Mouse (Mus musculus): ENCODE measurements around the gene Enah. TPM values are rescaled to one million over a fixed set of nuclear protein-coding genes. Genes with fewer than 3 reads are reported as not detected.

The Enah gene
- total RNA-seq, 2 experiments from 2014 or later, result 45.0 to 176 TPM

DNA sequence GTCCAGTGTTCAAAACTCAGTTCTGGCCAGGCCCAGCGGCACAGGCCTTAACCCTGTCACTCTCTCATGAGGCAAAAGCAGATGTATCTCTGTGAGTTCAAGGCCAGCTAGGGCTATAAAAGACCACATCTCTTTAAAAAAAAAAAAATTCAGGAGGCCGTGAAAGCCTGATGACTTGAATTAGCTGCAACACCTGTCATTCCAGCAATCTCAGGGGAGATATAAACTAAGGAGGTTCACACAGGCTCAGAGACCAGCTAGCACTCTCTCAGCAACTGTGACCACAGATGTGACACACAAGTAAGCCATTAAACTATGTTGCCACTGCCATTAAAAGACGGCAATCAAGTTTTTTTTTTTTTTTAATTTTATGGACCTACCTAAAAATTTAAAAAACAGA, 56.0 kb downstream of the Enah start:
- no peak for DNase-seq (ENCODE audit: low spot score)

- DNase-seq (ENCODE audit: low spot score), result no peak
Measured at GRCm38 (mm10) chr1:181963351-181963750, 56.4 kb downstream of the Enah start.

- no peak for DNase-seq (ENCODE audit: low spot score)
Measured at GRCm38 (mm10) chr1:181960383-181960782, 59.4 kb downstream of the Enah start.

- no peak for DNase-seq (ENCODE audit: low spot score)
Measured at GRCm38 (mm10) chr1:181958392-181958791, 61.4 kb downstream of the Enah start.

- no peak for DNase-seq (ENCODE audit: low spot score)
Measured at GRCm38 (mm10) chr1:181957736-181958135, 62.1 kb downstream of the Enah start.

- DNase-seq (ENCODE audit: low spot score), result no peak
Measured at GRCm38 (mm10) chr1:181953547-181953946, 66.2 kb downstream of the Enah start.

DNA sequence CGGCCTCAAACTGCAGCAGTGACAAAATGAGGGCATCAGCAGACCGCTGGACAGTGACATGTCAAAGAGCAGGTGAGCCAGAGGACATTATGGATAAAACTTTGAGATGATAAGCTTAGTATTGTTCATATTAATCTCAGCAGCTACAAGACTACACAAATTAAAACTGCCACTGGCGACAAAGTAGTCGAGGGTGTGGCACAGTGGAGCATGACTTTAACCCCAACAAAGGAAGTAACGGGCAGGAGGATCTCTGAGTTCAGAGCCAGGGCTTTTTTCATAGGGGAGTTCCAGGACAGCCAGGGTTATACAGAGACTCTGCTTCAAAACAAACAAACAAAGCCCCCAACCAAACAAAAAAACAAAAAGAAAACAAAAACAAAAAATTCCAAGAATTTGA, 68.5 kb downstream of the Enah start:
- DNase-seq (ENCODE audit: low spot score), result no peak

DNA sequence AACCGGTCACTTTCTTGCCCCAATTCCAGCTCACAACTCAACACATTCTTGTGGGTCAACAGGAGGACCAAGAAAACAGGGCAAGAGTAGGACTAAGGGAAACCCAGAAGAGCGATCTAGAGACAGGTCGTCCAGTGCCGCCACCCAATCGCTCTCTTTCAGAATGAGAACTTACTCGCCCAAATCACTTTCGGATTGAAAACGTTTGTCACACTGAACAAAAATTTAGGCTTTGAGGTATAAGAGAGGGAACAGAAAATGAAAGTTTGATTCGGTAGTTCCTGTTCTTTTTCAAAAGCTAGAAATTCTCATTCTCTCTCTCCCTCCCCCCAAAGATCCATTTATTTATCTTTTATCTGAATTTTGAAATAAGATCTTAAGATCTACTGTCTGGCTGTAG, 69.1 kb downstream of the Enah start:
- DNase-seq (ENCODE audit: low spot score), result no peak

- DNase-seq (ENCODE audit: low spot score), result no peak
Measured at GRCm38 (mm10) chr1:181948191-181948590, 71.6 kb downstream of the Enah start.

DNA sequence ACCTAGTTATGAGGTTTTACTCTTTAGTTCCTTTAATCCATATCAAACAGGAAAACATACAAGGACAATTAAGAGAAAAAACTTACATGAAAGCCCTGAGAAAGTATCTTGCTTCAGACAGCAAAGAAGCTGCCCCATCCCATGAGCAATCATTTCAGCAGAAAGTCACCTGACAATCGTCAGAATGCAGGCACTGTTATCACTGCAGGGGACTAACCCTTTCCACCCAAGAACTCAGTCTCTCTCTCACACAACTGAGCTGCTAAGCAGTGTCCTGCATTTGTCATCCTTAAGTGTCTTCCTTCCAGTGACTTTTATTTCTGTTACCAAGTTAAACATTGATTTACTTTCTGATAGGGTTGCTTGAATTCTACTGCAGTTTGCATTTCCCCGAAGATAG, 82.7 kb downstream of the Enah start:
- DNase-seq (ENCODE audit: low spot score), result no peak

DNA sequence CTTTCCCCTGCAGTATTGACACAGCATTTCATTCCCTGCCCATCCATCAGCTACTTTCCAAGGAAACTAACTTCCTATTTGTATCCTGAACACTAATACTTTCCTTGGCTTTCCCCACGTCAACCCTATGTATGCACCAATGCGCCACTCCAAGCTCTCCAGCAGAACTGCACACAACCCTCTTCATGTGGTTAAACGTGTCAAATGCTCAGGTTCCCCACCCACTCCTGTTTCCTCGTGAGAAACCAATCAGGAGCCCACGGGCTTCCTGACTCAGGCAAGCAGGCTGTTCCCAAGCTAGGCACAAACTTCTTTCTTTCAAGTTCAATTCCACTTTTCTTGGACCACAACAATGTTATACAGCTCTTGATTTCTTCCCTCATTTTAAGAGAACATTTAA, 91.4 kb downstream of the Enah start:
- no peak for DNase-seq (ENCODE audit: low spot score)

GRCm38 (mm10) chr1:181923384-181923783, 96.4 kb downstream of the Enah start:
- no peak for DNase-seq (ENCODE audit: low spot score)

- DNase-seq (ENCODE audit: low spot score), result no peak
Measured at GRCm38 (mm10) chr1:181921580-181922494, 98.0 kb downstream of the Enah start.

GRCm38 (mm10) chr1:181911841-181912240, 107.9 kb downstream of the Enah start:
- no peak for DNase-seq (ENCODE audit: low spot score)

DNA sequence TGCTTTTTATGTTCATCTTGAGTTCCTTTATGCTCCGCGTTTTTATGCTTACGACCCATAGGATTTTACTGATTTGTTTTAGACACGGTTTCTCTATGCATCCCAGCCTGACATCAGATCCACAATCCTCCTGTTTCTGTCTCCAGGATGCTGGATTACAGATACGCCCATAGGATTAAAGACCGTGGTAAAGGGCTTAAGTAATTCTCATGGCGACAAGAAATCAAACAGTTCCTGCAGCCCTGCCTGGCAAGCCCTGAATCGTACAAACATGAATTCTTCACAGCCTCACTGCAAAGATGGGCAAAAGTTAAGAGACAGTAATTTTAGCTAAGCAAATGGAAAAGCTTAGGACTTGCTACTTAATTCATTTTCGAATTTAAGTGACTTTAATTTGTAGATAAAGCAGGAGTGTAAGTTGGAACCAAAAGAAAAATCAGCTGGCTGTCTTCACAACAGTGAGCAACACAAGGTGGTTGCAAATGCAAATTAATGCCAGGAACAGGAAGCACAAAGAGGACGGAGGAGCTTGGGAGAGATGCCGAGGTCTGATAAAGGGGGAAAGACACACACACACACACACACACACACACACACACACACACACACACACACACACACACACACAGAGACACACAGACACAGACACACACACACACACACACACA, 118.0 kb downstream of the Enah start:
- no peak for DNase-seq (ENCODE audit: low spot score)

DNA sequence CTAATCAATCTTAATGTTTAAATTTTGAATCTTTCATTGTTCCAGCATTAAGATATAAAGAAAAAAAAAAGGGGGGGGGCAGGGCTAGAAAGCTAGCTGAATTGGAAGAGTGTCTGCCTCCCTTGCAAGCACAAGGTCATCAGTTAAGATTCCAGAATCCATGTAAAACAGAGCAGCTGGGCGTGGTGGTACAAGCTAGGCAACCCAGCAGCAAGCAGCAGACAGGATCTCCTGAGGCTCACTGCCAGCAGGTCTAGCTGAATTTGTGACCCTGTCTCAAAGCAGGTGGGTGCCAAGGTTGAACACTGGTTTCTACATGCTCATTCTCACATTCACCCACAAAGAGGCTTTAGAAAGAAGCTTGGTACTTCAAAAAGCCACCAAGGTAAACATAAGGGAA, 118.9 kb downstream of the Enah start:
- no peak for DNase-seq (ENCODE audit: low spot score)

GRCm38 (mm10) chr1:181898961-181899360, 120.8 kb downstream of the Enah start:
- no peak for DNase-seq (ENCODE audit: low spot score)

GRCm38 (mm10) chr1:181896991-181897390, 122.8 kb downstream of the Enah start:
- no peak for DNase-seq (ENCODE audit: low spot score)

DNA sequence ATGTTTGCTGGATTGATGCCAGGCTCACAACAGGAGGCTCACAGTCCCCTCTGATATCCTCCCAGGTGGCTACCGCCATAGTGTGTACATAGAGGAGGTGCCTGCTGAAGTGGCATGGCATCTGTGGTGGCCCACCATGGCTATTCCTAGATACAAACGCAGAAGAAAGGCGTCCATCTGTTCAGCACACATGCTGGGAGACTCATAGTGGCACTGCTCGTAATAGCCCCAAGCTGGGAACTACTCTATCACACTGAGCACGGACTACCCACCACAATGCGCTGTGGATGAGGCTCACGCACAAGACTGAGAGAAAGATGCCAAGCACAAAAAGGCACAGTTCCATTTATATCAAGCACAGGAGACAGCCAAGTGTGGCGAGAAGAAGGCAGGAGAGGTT, 126.1 kb downstream of the Enah start:
- DNase-seq (ENCODE audit: low spot score), result no peak

- DNase-seq (ENCODE audit: low spot score), result no peak
Measured at GRCm38 (mm10) chr1:181889670-181890069, 130.1 kb downstream of the Enah start.

DNA sequence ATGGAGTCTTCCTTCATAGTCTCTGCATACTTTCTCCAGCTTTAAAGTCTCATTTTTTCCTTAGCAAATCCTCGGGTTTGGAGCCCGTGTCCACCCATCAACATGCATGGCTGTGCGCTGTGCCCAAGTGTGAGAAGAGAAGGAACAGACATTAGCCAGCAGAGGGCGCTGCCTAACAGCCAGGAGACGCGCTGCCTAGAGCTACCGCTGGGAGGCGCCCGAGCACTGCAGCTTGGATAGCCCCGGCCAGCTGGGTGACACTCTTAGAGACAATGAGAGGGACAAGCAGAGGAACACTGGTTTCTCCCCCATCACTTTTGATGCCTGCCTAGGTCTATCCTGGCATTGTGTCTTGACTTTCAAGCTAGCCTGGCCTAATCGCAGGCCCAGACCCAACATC, 131.0 kb downstream of the Enah start:
- peak; percentile 92 for DNase-seq (ENCODE audit: low spot score)

DNA sequence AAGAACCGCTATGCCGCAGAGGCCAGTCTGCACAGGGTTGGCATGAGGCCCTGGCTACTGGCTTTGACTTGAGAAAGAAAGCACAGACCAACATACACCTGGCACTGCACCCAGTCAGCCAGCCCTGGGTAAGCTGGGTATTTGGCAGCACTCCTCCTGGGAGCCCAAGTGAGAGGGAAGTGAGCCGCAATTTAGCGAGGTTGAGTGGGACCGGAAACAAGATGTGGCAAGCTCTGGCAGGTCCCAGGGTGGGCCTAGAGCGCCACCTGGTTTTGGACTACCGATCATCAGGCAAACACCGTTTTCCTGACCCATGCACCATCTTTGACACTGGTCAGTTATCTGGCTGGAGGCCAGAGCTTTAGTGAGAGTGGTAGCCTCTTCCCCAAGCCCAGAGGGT, 138.3 kb downstream of the Enah start:
- DNase-seq (ENCODE audit: low spot score), result peak; percentile 51

- DNase-seq (ENCODE audit: low spot score), result no peak
Measured at GRCm38 (mm10) chr1:181880752-181881325, 139.0 kb downstream of the Enah start.

All from gastrocnemius, adult 18-20 months (tissue).